Mouse (Mus musculus): ENCODE measurements around the gene Ptgdr2. TPM values are rescaled to one million over a fixed set of nuclear protein-coding genes. Genes with fewer than 3 reads are reported as not detected.

Gene Ptgdr2
- polyA plus RNA-seq, 1 experiment from 2014 or later = 0.18 TPM

- no peak overlapping the region for H3K4me2 ChIP-seq (ENCODE audit: low read length)
- 80% methylated on average over 3 of the region's 3 CpGs for WGBS
- no peak overlapping the region for H3K9ac ChIP-seq (replicated peaks; ENCODE audit: low read length)
- no peak for ATAC-seq (ENCODE audit: low FRiP score, low TSS enrichment)
- no peaks in the 10 kb centered on the region for H3K36me3 ChIP-seq (ENCODE audit: control insufficient read depth, insufficient read depth, low read length)
- H3K4me1 ChIP-seq (ENCODE audit: control insufficient read depth, insufficient read depth, low read length) = no peaks in the 10 kb centered on the region
- H3K9me3 ChIP-seq (ENCODE audit: control insufficient read depth, low read length) = no peaks in the 10 kb centered on the region
- H3K27me3 ChIP-seq (ENCODE audit: control insufficient read depth, insufficient read depth, low read length) = no peaks in the 10 kb centered on the region
- no peak overlapping the region for H3K27ac ChIP-seq (replicated peaks; ENCODE audit: low read depth, low read length)
- H3K4me3 ChIP-seq (replicated peaks; ENCODE audit: low read depth, low read length) = no peak overlapping the region
- no peak for DNase-seq
These were observed 15.9 kb upstream of the Ptgdr2 start for GRCm38 (mm10) chr19:10921058-10921457.

GRCm38 (mm10) chr19:10924220-10924619 is 12.7 kb upstream of the Ptgdr2 start:
- no peaks in the 10 kb centered on the region for H3K4me1 ChIP-seq (ENCODE audit: control insufficient read depth, insufficient read depth, low read length)
- no peaks in the 10 kb centered on the region for H3K9me3 ChIP-seq (ENCODE audit: control insufficient read depth, low read length)
- H3K9ac ChIP-seq (replicated peaks; ENCODE audit: low read length) = no peak overlapping the region
- no peak overlapping the region for H3K27ac ChIP-seq (replicated peaks; ENCODE audit: low read depth, low read length)
- H3K27me3 ChIP-seq (ENCODE audit: control insufficient read depth, insufficient read depth, low read length) = no peaks in the 10 kb centered on the region
- no peak overlapping the region for H3K4me2 ChIP-seq (ENCODE audit: low read length)
- DNase-seq (no peak), ATAC-seq (ENCODE audit: low FRiP score, low TSS enrichment) (no peak)
- 83% methylated on average over 4 of the region's 4 CpGs for WGBS
- H3K4me3 ChIP-seq (replicated peaks; ENCODE audit: low read depth, low read length) = no peak overlapping the region
- H3K36me3 ChIP-seq (ENCODE audit: control insufficient read depth, insufficient read depth, low read length) = no peaks in the 10 kb centered on the region

GRCm38 (mm10) chr19:10926123-10926621 is 10.8 kb upstream of the Ptgdr2 start:
- H3K36me3 ChIP-seq (ENCODE audit: control insufficient read depth, insufficient read depth, low read length) = no peaks in the 10 kb centered on the region
- H3K4me3 ChIP-seq (replicated peaks; ENCODE audit: low read depth, low read length) = no peak overlapping the region
- H3K27me3 ChIP-seq (ENCODE audit: control insufficient read depth, insufficient read depth, low read length) = no peaks in the 10 kb centered on the region
- peak; percentile 30 for DNase-seq
- H3K9me3 ChIP-seq (ENCODE audit: control insufficient read depth, low read length) = no peaks in the 10 kb centered on the region
- no peak overlapping the region for H3K27ac ChIP-seq (replicated peaks; ENCODE audit: low read depth, low read length)
- H3K4me1 ChIP-seq (ENCODE audit: control insufficient read depth, insufficient read depth, low read length) = no peaks in the 10 kb centered on the region
- H3K4me2 ChIP-seq (ENCODE audit: low read length) = no peak overlapping the region
- no peak overlapping the region for H3K9ac ChIP-seq (replicated peaks; ENCODE audit: low read length)
- WGBS = 6% methylated on average over 6 of the region's 6 CpGs
- ATAC-seq (ENCODE audit: low FRiP score, low TSS enrichment) = no peak

- ATAC-seq (ENCODE audit: low FRiP score, low TSS enrichment) = no peak
- 31% methylated on average over 4 of the region's 4 CpGs for WGBS
- no peaks in the 10 kb centered on the region for H3K36me3 ChIP-seq (ENCODE audit: control insufficient read depth, insufficient read depth, low read length)
- H3K27ac ChIP-seq (replicated peaks; ENCODE audit: low read depth, low read length) = no peak overlapping the region
- DNase-seq = no peak
- no peaks in the 10 kb centered on the region for H3K9me3 ChIP-seq (ENCODE audit: control insufficient read depth, low read length)
- H3K4me3 ChIP-seq (replicated peaks; ENCODE audit: low read depth, low read length) = no peak overlapping the region
- H3K4me1 ChIP-seq (ENCODE audit: control insufficient read depth, insufficient read depth, low read length) = no peaks in the 10 kb centered on the region
- H3K4me2 ChIP-seq (ENCODE audit: low read length) = no peak overlapping the region
- H3K27me3 ChIP-seq (ENCODE audit: control insufficient read depth, insufficient read depth, low read length) = no peaks in the 10 kb centered on the region
- no peak overlapping the region for H3K9ac ChIP-seq (replicated peaks; ENCODE audit: low read length)
These were observed 10.3 kb upstream of the Ptgdr2 start for GRCm38 (mm10) chr19:10926666-10927065.

GRCm38 (mm10) chr19:10930641-10931040 is 6.3 kb upstream of the Ptgdr2 start:
- Histone ChIP-seq H3K27ac (replicated peaks; ENCODE audit: low read depth, low read length) (no peak overlapping the region), H3K9me3 (ENCODE audit: control insufficient read depth, low read length) (no peaks in the 10 kb centered on the region), H3K4me2 (ENCODE audit: low read length) (no peak overlapping the region), H3K9ac (replicated peaks; ENCODE audit: low read length) (no peak overlapping the region), H3K36me3 (ENCODE audit: control insufficient read depth, insufficient read depth, low read length) (no peaks in the 10 kb centered on the region), H3K4me1 (ENCODE audit: control insufficient read depth, insufficient read depth, low read length) (no peaks in the 10 kb centered on the region), H3K27me3 (ENCODE audit: control insufficient read depth, insufficient read depth, low read length) (no peaks in the 10 kb centered on the region), H3K4me3 (replicated peaks; ENCODE audit: low read depth, low read length) (no peak overlapping the region)
- WGBS = 71% methylated on average over 2 of the region's 2 CpGs
- DNase-seq (no peak), ATAC-seq (ENCODE audit: low FRiP score, low TSS enrichment) (no peak)

GRCm38 (mm10) chr19:10935029-10935428 is 1.9 kb upstream of the Ptgdr2 start:
- peak; percentile 17 for DNase-seq
- Histone ChIP-seq H3K9me3 (ENCODE audit: control insufficient read depth, low read length) (no peaks in the 10 kb centered on the region), H3K4me3 (replicated peaks; ENCODE audit: low read depth, low read length) (no peak overlapping the region), H3K9ac (replicated peaks; ENCODE audit: low read length) (no peak overlapping the region), H3K4me1 (ENCODE audit: control insufficient read depth, insufficient read depth, low read length) (no peaks in the 10 kb centered on the region), H3K36me3 (ENCODE audit: control insufficient read depth, insufficient read depth, low read length) (no peaks in the 10 kb centered on the region), H3K27me3 (ENCODE audit: control insufficient read depth, insufficient read depth, low read length) (no peaks in the 10 kb centered on the region), H3K4me2 (ENCODE audit: low read length) (no peak overlapping the region), H3K27ac (replicated peaks; ENCODE audit: low read depth, low read length) (no peak overlapping the region)
- WGBS = 10% methylated on average over 5 of the region's 5 CpGs
- no peak for ATAC-seq (ENCODE audit: low FRiP score, low TSS enrichment)

- DNase-seq = no peak
- Histone ChIP-seq H3K4me2 (ENCODE audit: low read length) (no peak overlapping the region), H3K9me3 (ENCODE audit: control insufficient read depth, low read length) (no peaks in the 10 kb centered on the region), H3K36me3 (ENCODE audit: control insufficient read depth, insufficient read depth, low read length) (no peaks in the 10 kb centered on the region), H3K9ac (replicated peaks; ENCODE audit: low read length) (no peak overlapping the region), H3K4me1 (ENCODE audit: control insufficient read depth, insufficient read depth, low read length) (peaks cover 6% of the 10 kb centered on the region), H3K4me3 (replicated peaks; ENCODE audit: low read depth, low read length) (no peak overlapping the region), H3K27ac (replicated peaks; ENCODE audit: low read depth, low read length) (no peak overlapping the region), H3K27me3 (ENCODE audit: control insufficient read depth, insufficient read depth, low read length) (no peaks in the 10 kb centered on the region)
- ATAC-seq (ENCODE audit: low FRiP score, low TSS enrichment) = no peak
- 90% methylated on average over 5 of the region's 5 CpGs for WGBS
These were observed 883 bp upstream of the Ptgdr2 start for GRCm38 (mm10) chr19:10936077-10936476.

- ATAC-seq (ENCODE audit: low FRiP score, low TSS enrichment) (no peak), DNase-seq (no peak)
- WGBS = 71% methylated on average over 3 of the region's 3 CpGs
- peaks cover 10% of the 10 kb centered on the region for H3K4me1 ChIP-seq (ENCODE audit: control insufficient read depth, insufficient read depth, low read length)
- H3K27ac ChIP-seq (replicated peaks; ENCODE audit: low read depth, low read length) = no peak overlapping the region
- no peak overlapping the region for H3K4me3 ChIP-seq (replicated peaks; ENCODE audit: low read depth, low read length)
- H3K36me3 ChIP-seq (ENCODE audit: control insufficient read depth, insufficient read depth, low read length) = peaks cover 21% of the 10 kb centered on the region
- H3K9me3 ChIP-seq (ENCODE audit: control insufficient read depth, low read length) = no peaks in the 10 kb centered on the region
- H3K9ac ChIP-seq (replicated peaks; ENCODE audit: low read length) = no peak overlapping the region
- no peak overlapping the region for H3K4me2 ChIP-seq (ENCODE audit: low read length)
- H3K27me3 ChIP-seq (ENCODE audit: control insufficient read depth, insufficient read depth, low read length) = no peaks in the 10 kb centered on the region
These were observed 1.8 kb downstream of the Ptgdr2 start for GRCm38 (mm10) chr19:10938771-10939170.

- peak; percentile 92 for ATAC-seq (ENCODE audit: low FRiP score, low TSS enrichment)
- WGBS = 19% methylated on average over 37 of the region's 37 CpGs
- H3K4me2 ChIP-seq (ENCODE audit: low read length) = peak overlapping the region; percentile 73
- peak overlapping the region; percentile 63 for H3K9ac ChIP-seq (replicated peaks; ENCODE audit: low read length)
- peak; percentile 92 for DNase-seq
- no peaks in the 10 kb centered on the region for H3K27me3 ChIP-seq (ENCODE audit: control insufficient read depth, insufficient read depth, low read length)
- H3K36me3 ChIP-seq (ENCODE audit: control insufficient read depth, insufficient read depth, low read length) = peaks cover 36% of the 10 kb centered on the region
- H3K27ac ChIP-seq (replicated peaks; ENCODE audit: low read depth, low read length) = peak overlapping the region; percentile 81
- no peaks in the 10 kb centered on the region for H3K9me3 ChIP-seq (ENCODE audit: control insufficient read depth, low read length)
- peak overlapping the region; percentile 33 for H3K4me3 ChIP-seq (replicated peaks; ENCODE audit: low read depth, low read length)
- peaks cover 10% of the 10 kb centered on the region for H3K4me1 ChIP-seq (ENCODE audit: control insufficient read depth, insufficient read depth, low read length)
These were observed 3.3 kb downstream of the Ptgdr2 start for GRCm38 (mm10) chr19:10940097-10940800.
